Mouse (Mus musculus) mouse embryonic stem cell (cell line): Measurements from ENCODE around the gene Chfr.

Experiments used
- in situ Hi-C, 2 experiments: fragments of 300-500 bp; cut with MboI; formaldehyde crosslinking; loops; 1 replicate in 1 of 2; 3 replicates in 1 of 2; pipeline ENCODE4 v1.14.3; 2019 to 2020; ENCODE audit warnings: low sequenced_read_pairs in 2 of 2, low pct_unique_long_range_greater_than_20kb in 1 of 2, mixed read lengths in 1 of 2; ENCODE audit not compliant: unreplicated experiment in 1 of 2

Gene Chfr

GRCm38 (mm10) chr5:110135293-110136086, at the start of gene Chfr:
TSS of gene Chfr (plus strand) at chr5:110135842.
- in situ Hi-C loops = loop anchor here (5.0 to 25.0 kb wide), 2 partner anchors 42 to 248 kb away; partner anchors contain the start of gene Golga3 (in 1 of the 2)

- in situ Hi-C loops = no loop called here
Measured at GRCm38 (mm10) chr5:110086161-110086866, 49.3 kb upstream of the Chfr start.

GRCm38 (mm10) chr5:110091546-110091945, 44.1 kb upstream of the Chfr start:
- in situ Hi-C loops = no loop called here

GRCm38 (mm10) chr5:110094030-110094846, 41.4 kb upstream of the Chfr start, which contains the start of gene Gm35315:
TSS of gene Gm35315 (minus strand) at chr5:110094420.
- in situ Hi-C loops = no loop called here

GRCm38 (mm10) chr5:110094847-110095213, 40.8 kb upstream of the Chfr start:
- in situ Hi-C loops = no loop called here

GRCm38 (mm10) chr5:110098991-110099477, 36.6 kb upstream of the Chfr start:
- in situ Hi-C loops = no loop called here

- in situ Hi-C loops = loop anchor here in 1 of 2 experiments (10.0 kb wide), 1 partner anchor 545 kb away; the partner anchor contains the start of gene Crlf2
Measured at GRCm38 (mm10) chr5:110099656-110100580, 35.7 kb upstream of the Chfr start, which contains the start of gene Plcxd1. TSS of gene Plcxd1 (plus strand) at chr5:110099969.

- in situ Hi-C loops = loop anchor here in 1 of 2 experiments (10.0 kb wide), 1 partner anchor 546 kb away; the partner anchor contains the start of gene Crlf2
Measured at GRCm38 (mm10) chr5:110100921-110101631, 34.6 kb upstream of the Chfr start.

GRCm38 (mm10) chr5:110101716-110102347, 33.8 kb upstream of the Chfr start:
- in situ Hi-C loops = loop anchor here in 1 of 2 experiments (10.0 kb wide), 1 partner anchor 547 kb away; the partner anchor contains the start of gene Crlf2

GRCm38 (mm10) chr5:110102429-110102828, 33.2 kb upstream of the Chfr start:
- in situ Hi-C loops = loop anchor here in 1 of 2 experiments (10.0 kb wide), 1 partner anchor 548 kb away; the partner anchor contains the start of gene Crlf2

GRCm38 (mm10) chr5:110102853-110103625, 32.6 kb upstream of the Chfr start:
- in situ Hi-C loops = loop anchor here in 1 of 2 experiments (10.0 kb wide), 1 partner anchor 548 kb away; the partner anchor contains the start of gene Crlf2

- in situ Hi-C loops = loop anchor here in 1 of 2 experiments (10.0 kb wide), 1 partner anchor 549 kb away; the partner anchor contains the start of gene Crlf2
Measured at GRCm38 (mm10) chr5:110103901-110104615, 31.6 kb upstream of the Chfr start.

GRCm38 (mm10) chr5:110104616-110105380, 30.8 kb upstream of the Chfr start:
- in situ Hi-C loops = loop anchor here in 1 of 2 experiments (10.0 kb wide), 1 partner anchor 550 kb away; the partner anchor contains the start of gene Crlf2
